16 mouse cellular contexts compared by ENCODE assay signal in genomic region chr14:100206207-100206606, GRCm38 (mm10).
"Had no signal": no experiment of that assay in that cellular context is flagged by ENCODE, and none has a peak within 500 bp of the region (broad histone marks: within the 10 kb centered on the region; RNA-seq: fewer than 3 reads in every experiment).

No protein-coding gene starts in this region.

- H3K36me3 ChIP-seq: neural tube, embryonic 15.5 days; stomach, embryonic 15.5 days had no signal

- H3K9me3 ChIP-seq: neural tube, embryonic 13.5 days; neural tube, embryonic 15.5 days; stomach, embryonic 15.5 days had no signal

- H3K27me3 ChIP-seq: neural tube, embryonic 13.5 days; neural tube, embryonic 15.5 days; stomach, embryonic 15.5 days had no signal

- DNase-seq: retina, postnatal 1 day; right cerebral cortex, adult 18-20 months; right cerebral cortex, postnatal 14 days; right cerebral cortex, postnatal 25 days; right cerebral cortex, postnatal 4 days; spleen, adult 18-20 months; thymus, adult 18-20 months; thymus, adult 2 months; thymus, postnatal 14 days; thymus, postnatal 25 days; thymus, postnatal 36 days; thymus, postnatal 4 days had no signal

- H3K4me2 ChIP-seq: neural tube, embryonic 13.5 days; neural tube, embryonic 15.5 days; stomach, embryonic 15.5 days had no signal

- H3K27ac ChIP-seq: neural tube, embryonic 13.5 days; neural tube, embryonic 15.5 days; stomach, embryonic 15.5 days; stomach, postnatal 0 days had no signal

- H3K4me1 ChIP-seq: stomach, embryonic 15.5 days had no signal

- H3K4me3 ChIP-seq: neural tube, embryonic 13.5 days; neural tube, embryonic 15.5 days; stomach, embryonic 15.5 days had no signal

- H3K9ac ChIP-seq: neural tube, embryonic 13.5 days; neural tube, embryonic 15.5 days; stomach, embryonic 15.5 days had no signal
